Mouse (Mus musculus): ENCODE data around the gene Gpr152.
"Not testable (repeated sequence)": the region's sequence is repeated elsewhere in the genome, so short reads cannot be mapped to it uniquely, and the experiment has no call there.

- not testable (repeated sequence) for TF ChIP-seq CTCF (IDR thresholded peaks at IDR 0.05; ENCODE audit: extremely low read depth, insufficient read length, insufficient replicate concordance, low read depth, low read length); POLR2A (IDR thresholded peaks at IDR 0.05; ENCODE audit: low read depth, low read length)
These were observed 4.2 kb upstream of the Gpr152 start for GRCm38 (mm10) chr19:4135229-4135962.

All from small intestine, adult 2 months (tissue).